Mouse (Mus musculus) embryonic facial prominence, embryonic 13.5 days (tissue): ENCODE results near the gene Scgb2b19. TPM values are rescaled to one million over a fixed set of nuclear protein-coding genes. Genes with fewer than 3 reads are reported as not detected.
"Not testable (repeated sequence)": the region's sequence is repeated elsewhere in the genome, so short reads cannot be mapped to it uniquely, and the experiment has no call there.

Experiments used
- ATAC-seq: fragments of 200-750 bp; cut with Nextera tagmentation; 2 replicates; pipeline ENCODE4 v1.8.0; 2017; ENCODE audit warnings: low read depth; ENCODE audit not compliant: insufficient number of reproducible peaks, insufficient read depth, low FRiP score, low TSS enrichment
- H3K27ac ChIP-seq: fragments of 300-500 bp; sonication (generic); 2 replicates; pipeline ENCODE4 v1.5.1; 2015; ENCODE audit warnings: moderate library complexity, mild to moderate bottlenecking, inconsistent platforms
- H3K27me3 ChIP-seq: fragments of 300-500 bp; sonication (generic); 2 replicates; pipeline ENCODE4 v1.6.1; 2015; ENCODE audit warnings: mild to moderate bottlenecking, inconsistent platforms
- H3K36me3 ChIP-seq: fragments of 300-500 bp; sonication (generic); 2 replicates; pipeline ENCODE4 v1.6.1; 2015; ENCODE audit warnings: mild to moderate bottlenecking, inconsistent platforms
- H3K4me1 ChIP-seq: fragments of 300-500 bp; sonication (generic); 2 replicates; pipeline ENCODE4 v1.6.1; 2015; ENCODE audit warnings: inconsistent platforms
- H3K4me2 ChIP-seq: fragments of 300-500 bp; sonication (generic); 2 replicates; pipeline ENCODE4 v1.6.1; 2015; ENCODE audit warnings: moderate library complexity, mild to moderate bottlenecking, inconsistent platforms
- H3K4me3 ChIP-seq: fragments of 300-500 bp; sonication (generic); 2 replicates; pipeline ENCODE4 v1.5.1; 2015; ENCODE audit warnings: mild to moderate bottlenecking, inconsistent platforms
- H3K9ac ChIP-seq: fragments of 300-500 bp; sonication (generic); 2 replicates; pipeline ENCODE4 v1.6.1; 2015; ENCODE audit warnings: mild to moderate bottlenecking, inconsistent platforms
- H3K9me3 ChIP-seq: fragments of 300-500 bp; sonication (generic); 2 replicates; pipeline ENCODE4 v1.6.1; 2016; ENCODE audit warnings: inconsistent platforms
- WGBS: fragments of 180-500 bp; shearing (Covaris S2); methylation state at CpG from one replicate; pipeline ENCODE4 v1.1.7; 2015; ENCODE audit warnings: mixed read lengths; 5-methylcytosine and 5-hydroxymethylcytosine counted together
- polyA plus RNA-seq: library from polyadenylated mRNA; unstranded; fragments of >200 nt; fragmentation: Nextera tagmentation; extraction: Ambion mirVana; gene quantifications from 2 replicates; pipeline ENCODE4 v1.2.1, GENCODE M21; 2015

The Scgb2b19 gene
- not detected in 2 replicates for polyA plus RNA-seq

GRCm38 (mm10) chr7:33280238-33280637 is at the start of gene Scgb2b19:
Gene Scgb2b19 (minus strand): TSS chr7:33280338.
- H3K4me1 ChIP-seq, H3K27ac ChIP-seq, H3K4me3 ChIP-seq, ATAC-seq, H3K9ac ChIP-seq, H3K36me3 ChIP-seq, H3K27me3 ChIP-seq, H3K4me2 ChIP-seq, H3K9me3 ChIP-seq: not testable (repeated sequence)

DNA sequence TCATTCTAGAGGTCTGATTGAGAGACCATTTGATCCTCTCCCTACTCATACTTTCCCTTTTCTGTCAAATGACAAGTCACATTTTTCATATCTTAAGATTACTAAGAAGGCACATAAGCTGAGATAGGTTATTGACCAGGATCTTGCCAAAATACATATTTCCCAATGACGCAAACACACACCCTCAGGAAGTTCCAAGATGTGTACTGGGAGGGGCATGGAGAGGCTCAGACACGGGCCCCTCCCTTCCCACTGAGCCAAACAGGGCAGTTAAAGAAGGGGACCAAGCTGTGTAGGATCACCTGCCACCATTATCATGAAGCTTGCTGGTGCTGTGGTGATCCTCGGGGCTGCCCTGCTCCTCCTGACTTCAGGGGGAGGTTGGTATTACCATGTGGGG is 6.9 kb upstream of the Scgb2b19 start, which contains the start of gene Scgb1b19:
Gene Scgb1b19, plus strand, starts transcription at position 301 of the 400 bp plus-strand sequence.
- WGBS: 58% methylated on average over 3 of the region's 3 CpGs
- H3K27me3 ChIP-seq, H3K4me1 ChIP-seq, H3K27ac ChIP-seq, H3K4me3 ChIP-seq, H3K36me3 ChIP-seq, ATAC-seq, H3K4me2 ChIP-seq, H3K9me3 ChIP-seq, H3K9ac ChIP-seq: not testable (repeated sequence)

Other genes with a start within 250 kb of the Scgb2b19 start
- gene Scgb2b17, start 223.8 kb downstream of the Scgb2b19 start, polyA plus RNA-seq: not detected in 2 replicates
- not detected in 2 replicates for gene Scgb1b17, start 216.9 kb downstream of the Scgb2b19 start, polyA plus RNA-seq
- not detected in 2 replicates for gene Scgb2b18, start 106.5 kb downstream of the Scgb2b19 start, polyA plus RNA-seq
- not detected in 2 replicates for gene Scgb1b18, start 94.8 kb downstream of the Scgb2b19 start, polyA plus RNA-seq
- not detected in 2 replicates for gene Scgb1b19, start 7.0 kb upstream of the Scgb2b19 start, polyA plus RNA-seq
- not detected in 2 replicates for gene Scgb2b20, start 86.0 kb upstream of the Scgb2b19 start, polyA plus RNA-seq
- gene Scgb1b20, start 92.9 kb upstream of the Scgb2b19 start, polyA plus RNA-seq: not detected in 2 replicates
- not detected in 2 replicates for gene Scgb2b21, start 240.1 kb upstream of the Scgb2b19 start, polyA plus RNA-seq